Mouse (Mus musculus): ENCODE data around the gene Acta1. TPM values are rescaled to one million over a fixed set of nuclear protein-coding genes. Genes with fewer than 3 reads are reported as not detected.

Acta1 gene
- polyA plus RNA-seq, 1 experiment, result 9,007 TPM

GRCm38 (mm10) chr8:123845991-123846390 lies 48.6 kb downstream of the Acta1 start:
- Histone ChIP-seq H3ac (ENCODE audit: control insufficient read depth, insufficient read length) (no peak overlapping the region), H3K4me3 (no peak overlapping the region), H3K4me2 (ENCODE audit: low read depth) (no peak overlapping the region), H3K79me2 (ENCODE audit: control insufficient read depth, insufficient read depth) (peaks cover 3% of the 10 kb centered on the region), H3K36me3 (ENCODE audit: control insufficient read depth, insufficient read depth) (no peaks in the 10 kb centered on the region), H3K27me3 (ENCODE audit: control insufficient read depth, insufficient read depth, insufficient read length) (no peaks in the 10 kb centered on the region)
- TF ChIP-seq CEBPB (IDR thresholded peaks at IDR 0.05; ENCODE audit: insufficient read depth, poor library complexity, severe bottlenecking) (no peak), SRF (IDR thresholded peaks at IDR 0.05; ENCODE audit: control insufficient read depth, insufficient read length, low read depth) (no peak), TCF12 (IDR thresholded peaks at IDR 0.05; ENCODE audit: insufficient read depth, poor library complexity, severe bottlenecking) (no peak), E2F4 (IDR thresholded peaks at IDR 0.05; ENCODE audit: insufficient read depth) (no peak)

DNA sequence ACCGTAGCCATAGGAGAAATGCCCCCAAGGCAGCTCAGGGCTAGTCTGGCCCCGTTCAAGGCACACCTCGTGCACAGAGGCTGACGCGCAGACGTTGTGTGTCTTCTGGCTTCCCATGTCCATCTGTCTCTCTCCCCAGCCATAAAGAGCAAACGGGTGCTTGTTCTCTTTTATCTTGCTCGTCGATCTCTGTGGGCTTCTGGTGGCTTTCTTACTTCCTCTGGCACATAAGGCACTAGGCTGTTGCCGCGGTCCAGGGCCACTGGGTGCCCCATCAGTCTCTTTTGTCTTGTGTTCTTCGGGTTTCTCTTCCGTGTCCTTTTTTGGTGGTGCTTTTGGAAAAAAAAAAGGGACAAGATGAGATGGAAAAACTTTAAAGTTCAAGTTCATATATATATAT lies 49.4 kb downstream of the Acta1 start:
- Histone ChIP-seq H3K4me2 (ENCODE audit: low read depth) (no peak overlapping the region), H3K79me2 (ENCODE audit: control insufficient read depth, insufficient read depth) (peaks cover 3% of the 10 kb centered on the region), H3K27me3 (ENCODE audit: control insufficient read depth, insufficient read depth, insufficient read length) (no peaks in the 10 kb centered on the region), H3K36me3 (ENCODE audit: control insufficient read depth, insufficient read depth) (no peaks in the 10 kb centered on the region), H3ac (ENCODE audit: control insufficient read depth, insufficient read length) (no peak overlapping the region), H3K4me3 (no peak overlapping the region)
- no peak for TF ChIP-seq TCF3 (IDR thresholded peaks at IDR 0.05; ENCODE audit: insufficient read length, low read depth)
- no peak for TF ChIP-seq POLR2A (IDR thresholded peaks at IDR 0.05; ENCODE audit: insufficient read length, low read depth)
- no peak for TF ChIP-seq MYOD1 (IDR thresholded peaks at IDR 0.05; ENCODE audit: control insufficient read depth in 1 of 3, insufficient read length in 2 of 3, low read depth in 2 of 3)
- TF ChIP-seq MAX (IDR thresholded peaks at IDR 0.05; ENCODE audit: low read depth), result no peak
- TF ChIP-seq CEBPB (IDR thresholded peaks at IDR 0.05; ENCODE audit: insufficient read depth, poor library complexity, severe bottlenecking), result no peak
- TF ChIP-seq SRF (IDR thresholded peaks at IDR 0.05; ENCODE audit: control insufficient read depth, insufficient read length, low read depth), result no peak
- no peak for TF ChIP-seq MYOG (IDR thresholded peaks at IDR 0.05; ENCODE audit: control insufficient read depth in 1 of 3, insufficient read depth in 1 of 3, insufficient read length in 2 of 3, low read depth in 2 of 3)
- no peak for TF ChIP-seq REST (IDR thresholded peaks at IDR 0.05; ENCODE audit: insufficient read depth, insufficient read length)
- TF ChIP-seq E2F4 (IDR thresholded peaks at IDR 0.05; ENCODE audit: insufficient read depth), result no peak
- TF ChIP-seq USF1 (IDR thresholded peaks at IDR 0.05; ENCODE audit: low read depth), result no peak
- no peak for TF ChIP-seq TCF12 (IDR thresholded peaks at IDR 0.05; ENCODE audit: insufficient read depth, poor library complexity, severe bottlenecking)
- TF ChIP-seq POLR2AphosphoS2 (IDR thresholded peaks at IDR 0.05; ENCODE audit: insufficient read length, low read depth), result no peak

DNA sequence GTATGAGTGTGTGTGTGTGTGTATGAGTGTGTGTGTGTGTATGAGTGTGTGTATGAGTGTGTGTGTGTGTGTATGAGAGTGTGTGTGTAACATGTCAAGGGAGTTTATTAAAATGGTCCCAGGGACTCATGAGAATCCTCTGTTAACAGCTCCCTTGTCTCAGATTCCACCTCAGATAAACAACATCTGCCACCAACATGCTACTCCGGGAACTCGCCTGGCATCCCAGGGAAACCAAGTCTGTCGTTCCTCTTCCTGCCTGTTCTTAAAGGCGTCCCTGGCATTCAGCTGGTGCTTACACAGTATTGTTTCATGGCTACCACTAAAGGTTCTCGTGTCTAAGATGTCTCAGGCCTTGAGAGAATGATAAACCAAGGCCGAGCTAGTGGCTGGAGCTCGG lies 50.2 kb downstream of the Acta1 start:
- no peak overlapping the region for H3ac ChIP-seq (ENCODE audit: control insufficient read depth, insufficient read length)
- H3K27me3 ChIP-seq (ENCODE audit: control insufficient read depth, insufficient read depth, insufficient read length), result no peaks in the 10 kb centered on the region
- TF ChIP-seq MYOD1 (IDR thresholded peaks at IDR 0.05; ENCODE audit: control insufficient read depth in 1 of 3, insufficient read length in 2 of 3, low read depth in 2 of 3) (no peak), CEBPB (IDR thresholded peaks at IDR 0.05; ENCODE audit: insufficient read depth, poor library complexity, severe bottlenecking) (no peak)
- H3K36me3 ChIP-seq (ENCODE audit: control insufficient read depth, insufficient read depth), result no peaks in the 10 kb centered on the region
- H3K79me2 ChIP-seq (ENCODE audit: control insufficient read depth, insufficient read depth), result no peaks in the 10 kb centered on the region
- H3K4me2 ChIP-seq (ENCODE audit: low read depth), result no peak overlapping the region
- H3K4me3 ChIP-seq, result no peak overlapping the region

GRCm38 (mm10) chr8:123842086-123842485 lies 52.5 kb downstream of the Acta1 start:
- Histone ChIP-seq H3K4me3 (no peak overlapping the region), H3K79me2 (ENCODE audit: control insufficient read depth, insufficient read depth) (no peaks in the 10 kb centered on the region), H3K36me3 (ENCODE audit: control insufficient read depth, insufficient read depth) (no peaks in the 10 kb centered on the region), H3K4me2 (ENCODE audit: low read depth) (no peak overlapping the region), H3K27me3 (ENCODE audit: control insufficient read depth, insufficient read depth, insufficient read length) (no peaks in the 10 kb centered on the region), H3ac (ENCODE audit: control insufficient read depth, insufficient read length) (no peak overlapping the region)
- no peak for TF ChIP-seq POLR2A (IDR thresholded peaks at IDR 0.05; ENCODE audit: insufficient read length, low read depth)
- no peak for TF ChIP-seq MAX (IDR thresholded peaks at IDR 0.05; ENCODE audit: low read depth)
- no peak for TF ChIP-seq TCF12 (IDR thresholded peaks at IDR 0.05; ENCODE audit: insufficient read depth, poor library complexity, severe bottlenecking)
- TF ChIP-seq SRF (IDR thresholded peaks at IDR 0.05; ENCODE audit: control insufficient read depth, insufficient read length, low read depth), result no peak
- no peak for TF ChIP-seq MYOD1 (IDR thresholded peaks at IDR 0.05; ENCODE audit: control insufficient read depth in 1 of 3, insufficient read length in 2 of 3, low read depth in 2 of 3)

Other genes starting within 250 kb of the Acta1 start
- gene Rhou, start 240.8 kb downstream of the Acta1 start, polyA plus RNA-seq (2012; fragmentation: generic; extraction: Trizol), result 11.8 TPM
- gene Rab4a, start 88.8 kb downstream of the Acta1 start, polyA plus RNA-seq (2012; fragmentation: generic; extraction: Trizol), result 24.0 TPM
- 2.3 TPM for gene Ccsap, start 34.5 kb downstream of the Acta1 start, polyA plus RNA-seq (2012; fragmentation: generic; extraction: Trizol)
- 11.7 TPM for gene Nup133, start 54.5 kb upstream of the Acta1 start, polyA plus RNA-seq (2012; fragmentation: generic; extraction: Trizol)
- gene Abcb10, start 88.4 kb upstream of the Acta1 start, polyA plus RNA-seq (2012; fragmentation: generic; extraction: Trizol), result 11.0 TPM
- gene Taf5l, start 126.6 kb upstream of the Acta1 start, polyA plus RNA-seq (2012; fragmentation: generic; extraction: Trizol), result 16.0 TPM
- gene Urb2, start 126.8 kb upstream of the Acta1 start, polyA plus RNA-seq (2012; fragmentation: generic; extraction: Trizol), result 5.6 TPM

Data from myocyte (in vitro differentiated cells).